Mouse (Mus musculus): ENCODE measurements around the gene Galnt4.

Galnt4 gene

DNA sequence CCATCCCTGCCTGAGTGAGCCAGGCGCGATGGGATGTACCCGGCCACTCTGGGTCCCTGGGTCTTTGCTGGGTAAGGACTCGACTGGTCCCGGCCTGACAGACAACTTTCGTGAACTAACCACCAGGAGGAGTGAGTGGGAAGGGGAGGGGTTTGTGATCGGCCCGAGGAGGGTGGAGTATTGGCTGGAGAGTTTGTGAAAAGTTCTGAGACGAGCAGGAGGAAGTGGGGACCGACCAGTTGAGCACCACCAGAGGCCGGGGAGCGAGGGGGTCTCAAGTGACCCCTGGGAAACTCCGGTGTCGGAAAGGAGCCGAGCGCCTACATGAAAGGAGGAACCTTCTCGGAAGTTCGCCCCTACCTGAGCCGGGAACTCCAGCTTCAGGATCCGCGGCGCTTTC is at the start of gene Galnt4:
Gene Galnt4, plus strand, starts transcription at position 196 of the 400 bp plus-strand sequence.
- DNase-seq (ENCODE audit: low read depth, low spot score) = peak; percentile 81

DNA sequence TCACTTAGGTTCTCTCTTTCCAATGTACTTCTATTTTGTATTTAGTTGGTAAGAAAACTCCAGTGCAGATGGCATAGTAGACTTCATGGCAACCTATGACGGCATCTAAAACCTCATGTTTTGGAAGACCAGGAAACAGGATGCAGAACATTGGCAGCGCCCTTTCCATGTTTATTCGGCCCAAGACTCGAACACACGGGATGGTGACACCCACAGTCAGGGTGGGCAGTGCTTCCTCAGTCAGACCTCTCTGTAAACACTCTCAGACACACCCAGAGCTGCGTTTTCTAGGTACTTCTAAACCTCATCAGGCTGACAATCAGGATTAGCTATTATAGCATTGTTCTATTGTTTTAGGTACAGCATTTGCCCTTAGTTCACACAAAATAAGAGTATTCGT is 47.4 kb upstream of the Galnt4 start:
- DNase-seq (ENCODE audit: low read depth, low spot score) = no peak

DNA sequence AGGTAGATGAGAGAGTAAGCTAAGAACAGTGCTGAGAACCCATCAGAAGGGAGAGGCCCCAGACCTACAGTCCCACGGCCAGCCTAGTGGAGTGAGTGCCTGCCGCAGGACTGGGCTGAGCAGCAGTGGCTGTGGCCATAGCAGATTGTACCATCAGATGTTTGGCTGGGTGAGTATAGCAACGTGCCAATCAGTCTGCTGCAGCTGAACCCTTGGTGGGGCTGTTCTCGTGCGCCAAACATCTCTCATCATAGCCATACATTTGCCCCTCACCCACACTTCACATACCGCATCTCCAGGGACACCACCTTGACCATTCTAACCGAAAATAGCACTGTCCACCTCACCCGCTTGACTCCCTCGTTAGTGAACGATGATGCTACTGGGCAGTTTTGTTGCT is 46.5 kb upstream of the Galnt4 start:
- no peak for DNase-seq (ENCODE audit: low read depth, low spot score)

DNA sequence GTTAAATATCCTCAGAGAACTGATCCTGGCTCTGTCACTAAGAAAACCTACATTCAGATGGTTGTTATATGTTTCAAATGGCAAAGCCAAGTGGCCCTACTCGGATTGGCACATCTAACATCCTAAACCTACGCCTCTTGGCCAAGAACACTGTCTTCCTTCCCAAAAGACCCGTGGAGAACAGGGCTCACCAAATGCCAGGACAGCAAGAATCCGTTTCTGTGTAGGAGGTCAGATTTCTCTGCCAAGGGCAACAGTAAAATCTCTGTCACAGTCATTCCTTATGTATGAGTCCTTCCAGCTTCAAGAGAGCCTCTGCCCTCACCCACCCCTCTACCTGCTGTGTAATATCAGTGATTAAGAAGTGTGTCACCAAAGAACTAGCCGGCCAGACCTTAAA is 45.4 kb upstream of the Galnt4 start:
- DNase-seq (ENCODE audit: low read depth, low spot score) = no peak

DNA sequence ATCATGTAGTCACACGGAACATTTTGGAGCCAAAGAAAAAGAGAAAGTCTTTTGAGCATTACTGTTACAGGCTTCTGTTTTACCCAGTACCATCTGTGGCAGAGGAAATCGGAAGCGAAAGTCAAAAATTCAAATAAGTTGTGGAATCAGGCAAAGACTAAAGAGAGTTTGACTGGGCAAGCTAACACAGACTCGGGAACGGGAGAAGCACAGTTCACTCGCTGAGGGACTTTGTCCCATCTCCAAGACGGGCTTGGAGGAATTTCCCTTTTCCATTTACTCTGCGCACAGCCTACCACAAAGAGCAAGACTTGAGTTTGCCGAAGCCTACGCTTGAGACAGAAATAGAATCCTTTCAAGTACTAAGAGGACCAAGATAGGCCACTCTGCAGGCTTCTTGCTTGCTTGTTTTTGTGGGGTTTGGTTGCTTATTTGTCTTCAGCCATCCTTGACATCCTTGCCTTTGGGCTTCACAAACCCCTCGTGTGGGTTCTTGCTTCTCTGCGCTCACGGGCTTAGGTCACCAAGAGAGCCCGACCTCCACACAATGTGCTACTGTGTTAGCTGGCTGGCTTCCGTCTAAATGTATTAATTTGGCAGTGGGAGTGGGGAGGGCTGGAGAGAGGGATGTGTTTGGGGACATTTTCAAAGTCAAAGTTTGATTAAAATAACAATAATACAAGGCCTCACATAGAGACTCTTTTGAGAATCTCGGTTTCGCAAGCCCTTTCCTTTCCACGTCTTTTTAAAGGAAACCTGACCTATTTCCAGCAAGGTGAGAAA is 31.7 kb upstream of the Galnt4 start:
- no peak for DNase-seq (ENCODE audit: low read depth, low spot score)

DNA sequence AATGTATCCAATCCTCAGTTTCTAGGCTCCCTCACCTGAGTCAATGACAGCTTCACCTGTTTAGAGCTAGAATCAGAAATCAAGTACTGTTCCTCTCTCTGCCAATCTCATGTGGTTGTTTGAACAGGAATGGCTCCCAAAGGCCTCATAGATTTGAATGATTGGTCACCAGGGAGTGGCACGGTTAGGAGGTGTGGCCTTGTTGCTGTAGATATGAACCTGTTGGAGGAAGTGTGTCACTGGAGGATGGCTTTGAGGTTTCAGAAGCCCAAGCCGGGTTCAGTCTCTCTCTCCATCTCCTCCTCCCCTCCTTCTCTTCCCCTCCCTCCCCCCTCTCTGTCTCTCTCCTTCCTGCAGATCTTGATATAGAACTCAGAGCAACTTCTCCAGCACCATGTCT is 29.3 kb upstream of the Galnt4 start:
- DNase-seq (ENCODE audit: low read depth, low spot score) = no peak

DNA sequence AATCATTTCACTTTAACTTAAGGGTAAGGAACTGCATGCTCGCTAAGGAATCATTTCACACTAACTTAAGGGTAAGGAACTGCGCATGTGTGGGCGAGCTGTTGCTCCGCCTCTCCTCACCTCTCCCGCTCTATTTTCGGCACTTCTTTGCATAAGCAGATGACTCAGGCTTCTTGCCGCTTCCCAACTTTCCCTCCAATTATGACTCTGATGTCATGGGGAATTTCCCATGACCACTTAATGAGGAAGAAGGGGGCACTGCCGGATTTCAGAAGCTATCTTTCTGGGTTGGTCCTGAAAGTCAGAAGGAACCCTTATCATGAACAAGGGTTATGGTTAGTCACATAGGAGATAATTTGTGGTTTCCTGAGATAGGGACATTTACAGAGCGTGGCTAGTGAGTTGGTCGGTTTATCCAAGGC is 26.4 kb upstream of the Galnt4 start:
- no peak for DNase-seq (ENCODE audit: low read depth, low spot score)

DNA sequence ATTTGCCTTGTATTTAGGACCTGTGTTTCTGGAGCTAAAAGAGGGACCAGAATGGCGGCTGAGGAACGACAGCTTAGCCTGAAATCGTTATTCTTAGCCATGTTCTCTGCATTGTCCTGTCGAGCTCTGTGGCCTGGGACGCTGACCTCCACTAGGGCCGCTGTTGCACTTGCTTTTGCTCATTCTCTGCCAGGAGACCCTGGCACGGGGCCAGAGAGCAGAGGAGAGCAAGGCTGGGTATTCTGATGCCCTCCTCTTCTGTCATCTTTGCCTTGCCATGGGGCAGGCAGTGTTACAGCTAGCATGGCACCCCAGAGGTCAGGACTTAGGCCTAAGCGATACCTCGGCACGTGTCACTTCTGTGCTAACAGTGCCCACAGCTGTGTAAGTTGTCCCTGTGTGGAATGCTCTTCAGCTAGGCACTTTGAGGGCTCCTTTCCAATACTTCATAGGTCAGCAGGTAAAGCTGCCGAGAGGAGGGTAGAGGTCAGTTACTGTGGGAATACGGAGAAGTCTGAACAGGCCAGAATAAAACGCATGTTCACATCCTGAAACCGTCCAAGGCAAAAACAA is 24.4 kb upstream of the Galnt4 start:
- DNase-seq (ENCODE audit: low read depth, low spot score) = no peak

DNA sequence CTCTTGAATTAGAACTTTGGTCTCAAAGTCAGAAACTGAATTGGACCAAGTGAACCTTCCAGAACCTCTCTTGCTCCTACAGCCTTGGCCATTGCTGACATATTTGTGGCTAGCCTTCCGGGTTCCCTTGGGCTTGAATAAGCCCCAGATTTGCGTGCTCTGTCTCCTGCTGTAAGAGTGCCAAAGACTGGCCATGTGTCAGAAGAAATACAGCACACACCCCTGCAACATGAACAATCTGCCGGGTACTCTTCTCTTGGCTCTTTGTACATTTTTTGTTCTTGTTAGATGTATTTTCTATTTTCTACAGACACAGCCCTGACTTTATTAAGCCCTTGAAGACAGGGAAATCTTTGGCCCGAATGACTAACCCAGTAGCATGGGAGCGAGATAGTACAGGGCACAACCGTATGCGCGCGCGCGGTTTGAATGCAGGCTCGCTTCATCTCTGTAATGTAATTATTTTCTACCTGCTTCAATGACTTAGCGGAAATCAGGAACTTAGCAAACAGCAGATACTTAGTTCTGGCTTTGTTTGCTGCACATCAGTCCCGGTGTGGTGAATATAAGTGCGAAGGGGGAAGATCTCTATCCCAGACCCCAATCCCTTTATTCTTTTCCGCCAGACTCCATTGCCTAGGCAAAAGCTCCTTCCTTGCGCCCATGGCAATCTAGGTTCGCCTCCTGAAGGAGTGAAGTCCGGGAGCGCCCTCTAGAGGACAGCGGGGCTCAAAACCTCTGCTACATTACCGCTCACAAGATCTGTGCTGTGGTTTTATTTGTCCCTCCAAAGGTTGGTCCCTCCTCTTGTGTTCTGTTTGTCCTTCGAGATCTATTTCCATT is 23.3 kb upstream of the Galnt4 start:
- peak; percentile 88 for DNase-seq (ENCODE audit: low read depth, low spot score)

DNA sequence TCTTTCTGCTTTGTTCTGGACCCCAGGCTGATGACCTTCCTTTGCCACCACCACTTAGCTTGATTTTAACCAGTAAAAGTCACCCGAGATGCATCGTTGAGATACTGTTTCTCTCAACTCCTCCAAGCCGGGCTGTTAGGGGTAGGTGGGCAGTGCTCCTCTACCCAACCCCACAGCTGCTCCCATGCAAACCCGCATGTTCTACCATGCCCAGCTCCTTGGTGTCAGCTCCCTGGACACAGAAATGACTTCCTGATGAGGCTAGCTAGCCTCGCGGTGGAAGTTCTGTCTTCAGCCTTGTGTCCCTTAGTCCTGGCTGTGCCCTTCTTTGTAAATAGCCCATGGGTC is 22.7 kb upstream of the Galnt4 start:
- DNase-seq (ENCODE audit: low read depth, low spot score) = no peak

DNA sequence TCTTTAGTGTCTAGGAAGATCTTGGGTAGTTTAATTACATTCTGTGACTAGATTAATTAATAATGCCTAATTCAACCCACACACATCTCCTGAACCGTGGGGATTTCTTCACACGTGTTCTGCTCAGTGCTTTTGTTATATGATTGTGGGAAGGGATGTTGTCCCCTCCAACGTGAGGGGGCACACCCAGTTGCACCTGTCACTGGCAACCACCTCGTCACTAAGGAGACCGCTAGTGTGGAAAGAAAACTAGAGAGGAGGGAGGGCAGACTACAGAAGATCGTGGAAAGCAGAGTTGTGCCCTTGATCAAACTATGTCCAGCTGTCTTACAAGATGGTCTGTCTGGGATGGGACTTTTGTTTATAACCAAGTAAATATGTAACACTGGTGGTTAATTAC is 21.9 kb upstream of the Galnt4 start:
- no peak for DNase-seq (ENCODE audit: low read depth, low spot score)

DNA sequence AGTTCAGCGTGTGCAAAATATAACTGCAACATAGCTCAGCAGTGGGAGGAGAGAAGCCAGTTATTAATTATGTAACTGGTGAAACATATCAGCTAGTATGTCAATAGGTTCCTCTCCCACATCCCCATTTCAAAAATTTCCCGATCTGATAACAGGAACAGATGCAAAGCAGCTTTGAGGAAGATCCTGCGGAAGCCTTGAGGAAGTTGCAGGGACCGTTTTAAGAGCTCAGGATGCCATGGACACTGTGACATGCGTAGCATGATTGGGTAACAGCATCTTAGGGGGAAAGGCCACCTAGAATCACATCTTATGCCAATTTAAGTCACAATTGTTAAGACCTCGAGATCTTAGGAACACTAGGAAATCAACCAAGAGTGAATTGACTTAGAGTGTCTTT is 18.1 kb upstream of the Galnt4 start:
- no peak for DNase-seq (ENCODE audit: low read depth, low spot score)

DNA sequence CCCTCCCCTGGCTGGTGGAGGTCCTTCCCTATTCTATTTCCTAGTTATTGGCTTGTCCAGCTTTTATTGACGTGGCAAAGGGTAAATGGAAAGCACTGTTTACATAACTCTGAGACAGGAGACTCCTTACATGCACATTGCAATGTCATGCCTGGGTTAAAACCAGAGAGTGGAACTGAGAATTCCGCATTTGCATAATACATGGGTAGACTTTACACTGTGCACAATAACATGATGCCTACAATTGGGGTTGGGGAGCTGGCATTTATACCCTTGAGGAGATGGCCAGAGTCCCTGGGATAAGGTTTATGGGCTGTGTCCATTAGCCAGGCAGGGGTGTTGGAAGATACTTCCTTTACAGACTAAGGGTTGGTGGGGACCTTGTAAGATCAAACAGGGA is 14.6 kb upstream of the Galnt4 start:
- no peak for DNase-seq (ENCODE audit: low read depth, low spot score)

DNA sequence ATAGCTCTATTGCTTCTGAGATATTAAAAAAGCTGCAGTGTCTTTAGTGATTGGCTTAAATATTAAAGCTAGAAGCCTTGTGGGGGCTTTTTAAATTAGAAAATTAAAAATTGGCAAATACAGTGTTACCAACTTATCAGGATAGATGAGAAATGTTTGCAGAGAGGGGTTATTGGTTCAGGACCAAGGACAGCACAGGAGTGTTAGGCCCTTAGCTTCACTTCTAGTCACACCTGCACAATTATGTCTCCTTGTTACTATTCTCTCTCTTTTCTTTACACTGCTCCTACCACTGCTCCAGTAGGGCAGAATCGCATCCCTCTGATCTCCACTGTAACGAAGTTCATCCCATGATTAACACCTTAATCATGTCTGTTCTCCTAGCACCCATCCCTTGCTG is 12.8 kb upstream of the Galnt4 start:
- no peak for DNase-seq (ENCODE audit: low read depth, low spot score)

DNA sequence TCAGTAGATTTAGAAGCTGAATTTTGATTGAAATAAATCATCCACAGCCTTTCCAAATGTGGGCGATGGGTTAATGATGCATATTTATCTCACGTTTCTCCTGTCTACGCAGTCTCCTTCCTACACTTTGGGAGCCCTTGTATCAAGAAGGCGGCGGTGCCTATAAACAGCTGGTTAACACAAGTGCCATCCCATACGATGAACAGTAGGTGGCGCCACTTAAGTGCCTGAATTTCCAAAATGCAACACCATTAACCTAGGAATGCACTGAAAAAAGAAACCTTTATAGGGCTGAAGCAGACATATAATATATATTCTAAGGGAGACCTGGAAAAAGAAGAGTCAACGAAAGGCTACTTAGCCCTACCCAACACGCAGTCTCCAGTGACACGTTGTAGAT is 10.6 kb upstream of the Galnt4 start:
- DNase-seq (ENCODE audit: low read depth, low spot score) = no peak

DNA sequence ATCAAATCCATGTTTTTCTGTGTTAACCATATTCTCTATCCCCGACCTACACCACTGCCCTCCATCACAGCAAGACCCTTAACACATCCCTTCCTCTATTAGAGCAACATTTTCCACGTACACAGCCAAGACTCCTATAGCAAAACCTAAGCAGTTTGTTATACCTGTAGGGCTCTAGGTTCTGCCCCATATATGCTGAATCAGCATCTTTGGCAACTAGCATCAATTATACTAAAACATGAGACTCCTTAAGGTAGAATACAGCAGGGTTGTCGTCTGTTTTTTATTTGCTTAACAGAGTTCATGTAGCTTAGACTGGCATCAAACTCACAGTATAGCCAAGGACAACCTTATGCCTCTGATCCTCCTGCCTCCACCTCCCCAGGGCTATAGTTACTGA is 2.4 kb upstream of the Galnt4 start:
- DNase-seq (ENCODE audit: low read depth, low spot score) = no peak

DNA sequence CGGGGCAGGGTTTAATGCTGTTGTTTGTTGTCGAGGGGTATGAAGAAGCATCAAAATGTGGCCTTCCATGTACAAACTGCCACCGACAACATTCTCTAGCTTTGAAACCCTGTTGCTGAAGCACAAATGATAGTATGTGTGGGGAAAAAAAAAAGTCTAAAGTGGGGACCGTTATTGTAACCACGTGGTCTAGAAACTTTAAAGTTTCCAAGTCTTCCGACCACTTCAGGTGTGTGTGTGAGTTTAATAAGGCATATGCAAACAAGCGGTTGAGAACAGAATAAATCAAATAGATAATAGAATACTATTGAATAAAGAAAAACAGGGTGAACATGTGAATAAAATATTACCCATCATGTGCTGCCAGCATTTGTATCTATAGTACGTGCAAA is 1.7 kb upstream of the Galnt4 start:
- DNase-seq (ENCODE audit: low read depth, low spot score) = no peak

DNA sequence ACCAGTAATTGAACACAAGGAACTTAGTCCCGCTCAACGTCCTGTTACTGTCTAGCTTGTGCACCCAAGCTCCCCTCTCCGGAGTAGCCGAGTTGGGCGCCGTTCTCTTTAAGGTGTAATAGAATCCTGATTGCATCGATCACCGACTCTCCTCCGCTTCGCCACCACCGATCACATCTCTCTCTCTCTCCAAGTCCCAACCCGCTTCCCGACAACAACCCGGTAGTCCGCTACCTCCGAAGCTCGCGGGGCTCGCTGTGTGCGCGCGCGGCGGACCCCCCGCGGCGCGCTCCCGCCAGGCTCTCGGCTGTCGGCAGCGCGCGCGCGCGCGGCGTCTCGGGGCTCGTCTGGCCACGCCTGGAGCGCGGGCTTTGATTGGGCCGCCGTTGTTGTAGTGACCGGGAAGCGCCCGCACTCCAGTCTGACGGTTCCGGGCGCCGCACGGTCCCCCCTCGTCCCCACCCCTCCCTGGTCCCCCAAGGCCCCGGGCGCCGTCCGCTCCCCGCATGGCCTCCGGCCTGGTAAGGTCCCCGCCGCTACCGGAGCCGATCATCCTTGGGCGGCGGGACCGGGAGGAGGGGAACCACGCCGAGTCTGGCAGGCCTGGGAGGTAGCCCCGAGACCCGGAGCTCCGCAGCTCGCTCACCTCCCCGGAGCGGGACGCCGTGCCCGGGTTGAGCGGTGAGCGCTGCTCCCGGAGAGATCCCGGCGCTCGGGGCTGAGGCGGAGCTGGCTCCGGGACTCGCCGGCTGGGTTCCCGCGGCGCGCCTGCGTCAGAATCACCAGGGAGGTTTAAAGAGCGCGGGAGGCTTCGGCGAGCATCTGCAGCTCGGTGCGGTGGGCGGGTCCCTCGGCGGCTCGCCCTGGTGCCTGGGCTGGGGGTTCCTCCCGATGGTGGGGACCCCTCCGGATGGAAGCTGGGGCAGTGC is 992 bp upstream of the Galnt4 start, which contains the start of gene Poc1b:
Gene Poc1b, plus strand, starts transcription at position 334 of the 929 bp plus-strand sequence.
- peak; percentile 87 for DNase-seq (ENCODE audit: low read depth, low spot score)

DNA sequence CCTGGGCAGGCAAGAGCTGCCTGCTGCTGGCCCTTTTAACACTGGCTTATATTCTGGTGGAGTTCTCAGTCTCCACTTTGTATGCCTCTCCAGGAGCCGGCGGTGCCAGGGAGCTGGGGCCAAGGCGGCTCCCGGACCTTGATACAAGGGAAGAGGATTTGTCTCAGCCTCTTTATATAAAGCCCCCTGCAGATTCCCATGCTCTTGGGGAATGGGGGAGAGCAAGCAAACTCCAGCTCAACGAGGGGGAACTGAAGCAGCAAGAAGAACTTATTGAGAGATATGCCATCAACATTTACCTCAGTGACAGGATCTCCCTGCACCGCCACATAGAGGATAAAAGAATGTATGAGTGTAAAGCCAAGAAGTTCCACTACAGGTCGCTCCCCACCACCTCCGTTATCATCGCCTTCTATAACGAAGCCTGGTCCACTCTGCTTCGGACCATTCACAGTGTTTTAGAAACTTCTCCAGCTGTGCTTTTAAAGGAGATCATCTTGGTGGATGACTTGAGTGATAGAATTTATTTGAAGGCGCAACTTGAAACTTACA is 548 bp downstream of the Galnt4 start:
- no peak for DNase-seq (ENCODE audit: low read depth, low spot score)

DNA sequence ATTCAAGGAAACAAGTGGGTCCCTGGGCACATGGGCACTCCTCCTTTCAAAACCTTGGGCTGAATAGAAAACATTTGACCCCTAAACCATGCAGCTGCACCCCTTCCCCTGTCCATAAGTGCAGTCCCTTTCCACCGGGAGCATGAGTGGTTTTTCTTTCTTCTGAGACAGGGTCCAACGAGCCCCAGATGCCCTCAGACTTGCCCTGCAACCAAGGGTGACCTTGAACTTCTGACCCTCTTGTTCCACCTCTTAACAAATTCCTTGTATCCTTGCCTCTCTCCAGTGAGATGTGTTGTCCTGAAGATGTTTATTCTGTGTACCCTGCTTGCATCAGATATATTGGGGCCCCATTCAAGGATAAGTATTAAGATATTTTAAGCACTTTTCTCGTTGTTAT is 5.6 kb downstream of the Galnt4 start:
- DNase-seq (ENCODE audit: low read depth, low spot score) = no peak

DNA sequence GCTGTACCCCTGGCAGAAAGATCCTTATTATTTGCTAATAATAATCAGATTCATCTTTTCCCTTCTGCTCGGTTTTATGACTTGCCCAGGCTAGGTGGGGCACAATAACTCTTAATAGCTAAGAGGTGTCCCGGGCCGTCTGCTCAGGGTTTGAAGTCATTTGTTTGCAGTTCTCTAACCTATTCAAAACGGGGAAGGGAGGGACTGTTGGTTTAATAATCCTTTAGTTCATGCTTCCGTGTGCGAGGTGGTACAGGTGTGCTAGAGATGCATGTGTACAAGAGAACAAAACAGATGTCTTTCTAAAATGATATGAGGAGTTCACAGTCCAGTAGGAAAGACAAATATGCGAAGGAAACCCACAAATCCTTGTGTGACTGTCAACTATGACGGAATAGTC is 6.3 kb downstream of the Galnt4 start:
- DNase-seq (ENCODE audit: low read depth, low spot score) = no peak
